18 mouse cellular contexts compared by ENCODE assay signal in genomic region chr3:123237446-123237845, GRCm38 (mm10). TPM values are rescaled to one million over a fixed set of nuclear protein-coding genes. Genes with fewer than 3 reads are reported as not detected.
A peak's percentile ranks its signal among the peaks of the same experiment; 100 is the strongest.
DNase-seq lines count a peak whose midpoint lies in the region; ATAC-seq and TF ChIP-seq lines count a peak whose summit lies in the region.
"Had no signal": no experiment of that assay in that cellular context is flagged by ENCODE, and none has a peak within 500 bp of the region (broad histone marks: within the 10 kb centered on the region; RNA-seq: fewer than 3 reads in every experiment).

No protein-coding gene starts in this region.

- H3ac ChIP-seq in myocyte (ENCODE audit: control insufficient read depth, insufficient read length), result no peak overlapping the region

- peak overlapping the region; percentile 74 for H3K4me2 ChIP-seq in heart, embryonic 14.5 days (ENCODE audit: low read length)
- no peak overlapping the region for H3K4me2 ChIP-seq in limb, embryonic 15.5 days
- H3K4me2 ChIP-seq in myocyte (ENCODE audit: low read depth), result peak overlapping the region; percentile 76
- H3K4me2 ChIP-seq: hindbrain, embryonic 13.5 days had no signal

- H3K27ac ChIP-seq in heart, embryonic 14.5 days (replicated peaks in 1 of 2; ENCODE audit: control insufficient read depth in 1 of 2, insufficient read depth in 1 of 2, low read depth in 2 of 2, low read length in 2 of 2), result peak overlapping the region; percentile 26 to 62
- H3K27ac ChIP-seq in heart, adult 2 months, result no peak overlapping the region
- H3K27ac ChIP-seq in limb, embryonic 15.5 days, result no peak overlapping the region
- no peak overlapping the region; the same call in 1 of the 2 replicates for H3K27ac ChIP-seq in limb, embryonic 10.5 days
- H3K27ac ChIP-seq: embryonic facial prominence, embryonic 13.5 days; forebrain, embryonic 13.5 days; hindbrain, embryonic 13.5 days; hindbrain, postnatal 0 days had no signal

- H3K4me3 ChIP-seq in heart, embryonic 14.5 days (ENCODE audit: control insufficient read depth in 1 of 2, insufficient read depth in 1 of 2, low read depth in 1 of 2, low read length in 2 of 2), result no peak overlapping the region
- no peak overlapping the region for H3K4me3 ChIP-seq in heart, adult 2 months
- H3K4me3 ChIP-seq in limb, embryonic 15.5 days, result no peak overlapping the region
- H3K4me3 ChIP-seq in limb, embryonic 10.5 days, result no peak overlapping the region
- no peak overlapping the region for H3K4me3 ChIP-seq in myocyte
- H3K4me3 ChIP-seq: embryonic facial prominence, embryonic 13.5 days; forebrain, embryonic 13.5 days; hindbrain, embryonic 13.5 days had no signal

- intact Hi-C loops in heart, adult 2 months (cut with DNase I), result loop anchor here (2.0 kb wide), 1 partner anchor 29 kb away; the partner anchor contains the start of gene Sec24d

- DNase-seq in heart, adult 11 months, result peak; percentile 79
- no peak for DNase-seq in heart, adult 9 months (ENCODE audit: low spot score in 2 of 2)
- DNase-seq in heart, adult 2 months, result no peak
- no peak for DNase-seq in limb, embryonic 10.5 days (ENCODE audit: low spot score)
- DNase-seq: adrenal gland, postnatal 10 days; cerebellum, adult 11 months; cerebellum, adult 8-10 months; cerebellum, postnatal 14 days; forebrain, postnatal 0 days; gastrocnemius, postnatal 14 days; kidney, adult 11 months had no signal

- no peak for TF ChIP-seq CTCF in heart, adult 2 months (IDR thresholded peaks at IDR 0.05)

- H3K27me3 ChIP-seq in heart, embryonic 14.5 days (ENCODE audit: control insufficient read depth, insufficient read depth, low read length), result no peaks in the 10 kb centered on the region
- H3K27me3 ChIP-seq in heart, adult 2 months (ENCODE audit: control insufficient read depth, insufficient read depth, low read length), result no peaks in the 10 kb centered on the region
- H3K27me3 ChIP-seq in limb, embryonic 15.5 days, result no peaks in the 10 kb centered on the region
- peaks cover 41% of the 10 kb centered on the region for H3K27me3 ChIP-seq in limb, embryonic 10.5 days (ENCODE audit: low read depth, poor library complexity, severe bottlenecking)
- H3K27me3 ChIP-seq in myocyte (ENCODE audit: control insufficient read depth, insufficient read depth, insufficient read length), result no peaks in the 10 kb centered on the region

- H3K79me2 ChIP-seq in heart, adult 2 months (replicated peaks; ENCODE audit: control insufficient read depth, insufficient read depth, low read length), result no peaks in the 10 kb centered on the region
- no peaks in the 10 kb centered on the region for H3K79me2 ChIP-seq in myocyte (ENCODE audit: control insufficient read depth, insufficient read depth)

- no peaks in the 10 kb centered on the region for H3K36me3 ChIP-seq in heart, embryonic 14.5 days (ENCODE audit: control insufficient read depth, insufficient read depth, low read length)
- H3K36me3 ChIP-seq in heart, adult 2 months (ENCODE audit: control insufficient read depth, insufficient read depth, low read length), result peaks cover 3% of the 10 kb centered on the region; the same call in 1 of the 2 replicates
- H3K36me3 ChIP-seq in limb, embryonic 15.5 days, result no peaks in the 10 kb centered on the region
- no peaks in the 10 kb centered on the region for H3K36me3 ChIP-seq in limb, embryonic 10.5 days
- no peaks in the 10 kb centered on the region for H3K36me3 ChIP-seq in myocyte (ENCODE audit: control insufficient read depth, insufficient read depth)
- H3K36me3 ChIP-seq: embryonic facial prominence, embryonic 13.5 days; hindbrain, embryonic 13.5 days had no signal

- TF ChIP-seq POLR2A in heart, adult 2 months (IDR thresholded peaks at IDR 0.05; ENCODE audit: insufficient read depth, low read depth, low read length), result no peak
- TF ChIP-seq POLR2A in myocyte (IDR thresholded peaks at IDR 0.05; ENCODE audit: insufficient read length, low read depth), result no peak

- no peak for TF ChIP-seq EP300 in heart, adult 2 months (IDR thresholded peaks at IDR 0.05; ENCODE audit: insufficient read depth, low read depth, low read length)

- H3K4me1 ChIP-seq in heart, embryonic 14.5 days (ENCODE audit: control insufficient read depth in 2 of 2, insufficient read depth in 2 of 2, low read length in 2 of 2), result peaks cover 15 to 22% of the 10 kb centered on the region in 2 experiments
- peaks cover 13% of the 10 kb centered on the region for H3K4me1 ChIP-seq in heart, adult 2 months (ENCODE audit: control insufficient read depth, insufficient read depth, low read length)
- peaks cover 15% of the 10 kb centered on the region for H3K4me1 ChIP-seq in limb, embryonic 15.5 days
- H3K4me1 ChIP-seq in limb, embryonic 10.5 days, result peaks cover 22% of the 10 kb centered on the region

- H3K9ac ChIP-seq in heart, embryonic 14.5 days (ENCODE audit: low read length), result no peak overlapping the region
- no peak overlapping the region for H3K9ac ChIP-seq in heart, adult 2 months (ENCODE audit: low read depth, low read length)
- no peak overlapping the region for H3K9ac ChIP-seq in limb, embryonic 15.5 days
- H3K9ac ChIP-seq: embryonic facial prominence, embryonic 13.5 days; forebrain, embryonic 13.5 days; forebrain, postnatal 0 days; hindbrain, embryonic 13.5 days had no signal

- no peak for ATAC-seq in heart, embryonic 14.5 days (ENCODE audit: insufficient number of reproducible peaks, insufficient read depth, low FRiP score, low read depth)
- peak; percentile 18; the same call in 1 of the 2 replicates for ATAC-seq in limb, embryonic 15.5 days (ENCODE audit: insufficient number of reproducible peaks, low FRiP score, low TSS enrichment, low read depth)
- ATAC-seq: forebrain, embryonic 13.5 days; forebrain, postnatal 0 days; hindbrain, postnatal 0 days had no signal

- H3K9me3 ChIP-seq in heart, embryonic 14.5 days (ENCODE audit: control insufficient read depth, low read length), result no peaks in the 10 kb centered on the region
- H3K9me3 ChIP-seq in limb, embryonic 15.5 days, result no peaks in the 10 kb centered on the region
- H3K9me3 ChIP-seq in limb, embryonic 10.5 days (replicated peaks), result no peaks in the 10 kb centered on the region
- H3K9me3 ChIP-seq: embryonic facial prominence, embryonic 13.5 days; forebrain, embryonic 13.5 days; hindbrain, embryonic 13.5 days had no signal

TF ChIP-seq in myocyte, 11 proteins besides CTCF, POLR2A, EP300 and RAD21:
- TF ChIP-seq REST (IDR thresholded peaks at IDR 0.05; ENCODE audit: insufficient read depth, insufficient read length) (no peak), TCF12 (IDR thresholded peaks at IDR 0.05; ENCODE audit: insufficient read depth, poor library complexity, severe bottlenecking) (no peak), E2F4 (IDR thresholded peaks at IDR 0.05; ENCODE audit: insufficient read depth) (no peak), USF1 (IDR thresholded peaks at IDR 0.05; ENCODE audit: low read depth) (no peak), MYOD1 (IDR thresholded peaks at IDR 0.05; ENCODE audit: control insufficient read depth in 1 of 3, insufficient read length in 2 of 3, low read depth in 2 of 3) (no peak), POLR2AphosphoS2 (IDR thresholded peaks at IDR 0.05; ENCODE audit: insufficient read length, low read depth) (no peak), TCF3 (IDR thresholded peaks at IDR 0.05; ENCODE audit: insufficient read length, low read depth) (no peak)

RNA-seq across cellular contexts. Expression of gene Synpo2, which starts 1.5 kb away (rescaled TPM):
- 14.4 and 15.0 TPM in 2 replicates for polyA plus RNA-seq in heart, embryonic 14.5 days (2014; fragmentation: Nextera tagmentation; extraction: Ambion mirVana)
- 10 to 100 TPM; 85.8 to 97.5 TPM for total RNA-seq in heart, adult 2 months (2021)
- 19.3 and 27.6 TPM in 2 replicates for polyA plus RNA-seq in heart, adult 2 months (2012; rRNA removed)
- 4.5 and 8.9 TPM in 2 replicates for polyA plus RNA-seq in limb, embryonic 15.5 days (2015; fragmentation: Nextera tagmentation; extraction: Ambion mirVana)
- polyA plus RNA-seq in limb, embryonic 10.5 days (2016; fragmentation: Nextera tagmentation; extraction: Ambion mirVana), result 0.87 and 2.7 TPM in 2 replicates
- 24.4 TPM for polyA plus RNA-seq in myocyte (2012; fragmentation: generic; extraction: Trizol)

RNA-seq across cellular contexts. Expression of gene Sec24d, which starts 29.8 kb away (rescaled TPM):
- polyA plus RNA-seq in heart, embryonic 14.5 days (2014; fragmentation: Nextera tagmentation; extraction: Ambion mirVana), result 70.8 and 72.8 TPM in 2 replicates
- total RNA-seq in heart, adult 2 months (2021), result 10 to 100 TPM; 32.9 to 35.9 TPM
- polyA plus RNA-seq in heart, adult 2 months (2012; rRNA removed), result 32.9 and 39.6 TPM in 2 replicates
- polyA plus RNA-seq in limb, embryonic 15.5 days (2015; fragmentation: Nextera tagmentation; extraction: Ambion mirVana), result 117 and 120 TPM in 2 replicates
- 12.5 and 19.4 TPM in 2 replicates for polyA plus RNA-seq in limb, embryonic 10.5 days (2016; fragmentation: Nextera tagmentation; extraction: Ambion mirVana)
- 36.8 TPM for polyA plus RNA-seq in myocyte (2012; fragmentation: generic; extraction: Trizol)

Comparison
In these comparisons a context has a peak if more than half of its experiments do, and no peak if none do; other contexts are left out.
1. H3K27ac ChIP-seq: peak in heart, embryonic 14.5 days (2 of 2); none in heart, adult 2 months (single experiment), limb, embryonic 15.5 days (single experiment) and limb, embryonic 10.5 days (single experiment).